Mouse (Mus musculus) embryonic fibroblast, embryonic 13.5 days (primary cell): ENCODE measurements around the gene Nol3.
"Not testable (repeated sequence)": the region's sequence is repeated elsewhere in the genome, so short reads cannot be mapped to it uniquely, and the experiment has no call there.

Source experiments
- CTCF ChIP-seq: IDR thresholded peaks from 2 replicates; pipeline ENCODE4 v1.5.1; 2011; ENCODE audit warnings: mild to moderate bottlenecking, control low read depth, low read length, moderate library complexity, borderline replicate concordance; ENCODE audit not compliant: insufficient read depth
- POLR2A ChIP-seq: IDR thresholded peaks from 2 replicates; pipeline ENCODE4 v1.6.1; 2011; ENCODE audit warnings: low read depth, mild to moderate bottlenecking, control low read depth, low read length, moderate library complexity

DNA sequence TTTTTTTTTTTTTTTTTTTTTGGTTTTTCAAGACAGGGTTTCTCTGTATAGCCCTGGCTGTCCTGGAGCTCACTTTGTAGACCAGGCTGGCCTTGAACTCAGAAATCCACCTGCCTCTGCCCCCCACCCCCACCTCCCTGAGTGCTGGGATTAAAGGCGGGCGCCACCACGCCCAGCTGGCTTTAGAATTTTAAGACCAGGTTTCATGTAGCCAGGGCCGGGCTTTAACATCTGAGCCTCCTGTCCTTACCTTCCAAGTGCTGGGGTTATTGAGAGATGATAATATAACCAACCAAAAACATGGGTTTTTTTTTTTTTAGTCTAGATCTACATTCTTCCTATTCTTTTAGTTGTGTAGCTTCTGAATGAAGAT is 43.6 kb upstream of the Nol3 start:
- TF ChIP-seq CTCF, POLR2A: not testable (repeated sequence)
